Mouse (Mus musculus) myocyte (in vitro differentiated cells): ENCODE data around the gene Il34.

Experiments used
- MAX ChIP-seq: IDR thresholded peaks from one replicate; pipeline ENCODE4 v1.6.1; 2011; ENCODE audit warnings: low read depth, mild to moderate bottlenecking, control low read depth
- POLR2A ChIP-seq: IDR thresholded peaks from one replicate; pipeline ENCODE4 v1.6.1; 2011; ENCODE audit warnings: low read depth, mild to moderate bottlenecking, control low read depth, moderate library complexity; ENCODE audit not compliant: insufficient read length
- POLR2AphosphoS2 ChIP-seq: IDR thresholded peaks from one replicate; pipeline ENCODE4 v1.6.1; 2011; ENCODE audit warnings: low read depth, control low read depth; ENCODE audit not compliant: insufficient read length
- TCF12 ChIP-seq: IDR thresholded peaks from one replicate; pipeline ENCODE4 v1.6.1; 2011; ENCODE audit warnings: mild to moderate bottlenecking, control low read depth; ENCODE audit not compliant: poor library complexity, insufficient read depth, severe bottlenecking

DNA sequence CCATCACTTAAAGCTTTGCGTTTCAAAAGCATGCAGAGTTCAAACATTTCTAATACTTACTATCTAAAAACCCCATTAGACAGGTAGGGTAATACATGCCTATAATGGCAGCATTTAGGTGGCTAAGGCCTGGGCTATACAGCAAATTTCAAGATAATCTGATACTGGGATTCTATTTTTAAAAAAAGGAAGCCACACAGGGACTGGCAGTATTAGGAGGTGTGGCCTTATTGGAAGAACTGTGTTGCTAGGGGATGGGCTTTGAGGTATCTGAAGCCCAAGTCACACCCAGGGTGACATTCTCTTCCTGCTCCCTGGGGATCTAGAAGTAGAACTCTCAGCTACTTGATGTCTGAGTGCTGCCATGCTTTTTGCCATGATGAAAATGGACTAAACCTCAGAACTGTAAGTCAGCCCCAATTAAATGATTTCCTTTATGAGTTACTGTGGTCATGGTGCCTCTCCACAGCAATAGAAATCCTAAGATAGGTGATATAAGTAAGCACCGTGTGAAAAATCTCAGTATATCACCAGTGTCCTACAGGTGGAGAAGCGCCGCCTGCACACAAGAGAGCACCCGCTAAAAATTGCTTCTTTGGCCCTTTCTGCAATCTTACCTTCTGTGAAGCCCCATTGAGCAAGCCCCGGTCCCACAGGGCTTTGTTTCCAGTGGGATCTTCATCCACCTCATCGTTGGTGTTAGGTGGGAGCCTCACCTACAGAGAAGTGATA is 6.8 kb upstream of the Il34 start:
- TF ChIP-seq POLR2A = no peak
- no peak for TF ChIP-seq POLR2AphosphoS2
- TF ChIP-seq MAX = no peak
- no peak for TF ChIP-seq TCF12
